ENCODE assay signal across 9 mouse cellular contexts in the genomic region with DNA sequence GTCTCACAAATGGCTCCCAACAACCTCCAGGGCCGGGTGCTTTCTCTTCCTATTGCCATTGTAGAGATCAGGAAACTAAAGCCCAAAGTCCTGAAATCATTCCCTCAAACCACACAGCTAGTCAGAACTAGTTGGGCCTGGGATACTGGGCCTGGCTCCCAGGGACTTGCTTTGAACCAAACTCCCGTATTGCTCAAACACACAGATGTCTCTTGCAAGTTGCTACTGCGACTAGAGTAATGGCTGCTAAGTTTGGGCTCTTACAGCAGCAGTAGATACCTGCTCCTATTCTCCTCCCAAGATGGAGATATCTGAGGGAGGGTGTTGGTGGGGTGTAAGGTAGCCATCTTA. TPM values are rescaled to one million over a fixed set of nuclear protein-coding genes. Genes with fewer than 3 reads are reported as not detected.
DNase-seq lines count a peak whose midpoint lies in the region; ATAC-seq and TF ChIP-seq lines count a peak whose summit lies in the region.
"Had no signal": no experiment of that assay in that cellular context is flagged by ENCODE, and none has a peak within 500 bp of the region (broad histone marks: within the 10 kb centered on the region; RNA-seq: fewer than 3 reads in every experiment).

No protein-coding gene starts in this region.

- no peaks in the 10 kb centered on the region for H3K27me3 ChIP-seq in kidney, postnatal 0 days (ENCODE audit: insufficient read depth, low read length)
- H3K27me3 ChIP-seq in liver, embryonic 15.5 days = no peaks in the 10 kb centered on the region
- H3K27me3 ChIP-seq: neural tube, embryonic 12.5 days had no signal

- no peak overlapping the region; the same call in 1 of the 2 replicates for H3K9ac ChIP-seq in kidney, postnatal 0 days (ENCODE audit: low read depth, low read length)
- H3K9ac ChIP-seq in liver, embryonic 15.5 days = no peak overlapping the region
- H3K9ac ChIP-seq: neural tube, embryonic 12.5 days had no signal

- no peak for ATAC-seq in kidney, postnatal 0 days (replicated peaks; ENCODE audit: low FRiP score, low read depth)
- no peak for ATAC-seq in liver, embryonic 15.5 days (ENCODE audit: insufficient read depth)

- DNase-seq in kidney, postnatal 0 days (ENCODE audit: low spot score) = no peak
- DNase-seq in kidney, postnatal 14 days = no peak
- DNase-seq in fat pad, adult 2 months (ENCODE audit: extremely low read depth, low read depth, low spot score) = peak; percentile 58
- no peak for DNase-seq in yolk sac, embryonic 10.5 days (ENCODE audit: low spot score)
- DNase-seq in thymus, postnatal 14 days = no peak
- DNase-seq: cerebellum, postnatal 25 days had no signal

- 0 out of 2 replicates have a peak overlapping the region, but pooled peaks have one; percentile 18 for H3K4me2 ChIP-seq in kidney, postnatal 0 days (ENCODE audit: low read length)
- H3K4me2 ChIP-seq in liver, embryonic 15.5 days = no peak overlapping the region
- H3K4me2 ChIP-seq: neural tube, embryonic 12.5 days had no signal

- TF ChIP-seq CTCF in kidney, postnatal 0 days (IDR thresholded peaks at IDR 0.05; ENCODE audit: low read depth) = no peak
- TF ChIP-seq CTCF in bone marrow, adult 2 months (IDR thresholded peaks at IDR 0.05; ENCODE audit: control insufficient read depth, insufficient read depth, low read length) = no peak

- no peak for TF ChIP-seq POLR2A in bone marrow, adult 2 months (IDR thresholded peaks at IDR 0.05; ENCODE audit: borderline replicate concordance, control insufficient read depth, low read depth, low read length)

- H3K9me3 ChIP-seq in kidney, postnatal 0 days (replicated peaks; ENCODE audit: low read length) = no peaks in the 10 kb centered on the region
- H3K9me3 ChIP-seq in liver, embryonic 15.5 days (replicated peaks) = no peaks in the 10 kb centered on the region
- H3K9me3 ChIP-seq: neural tube, embryonic 12.5 days had no signal

- H3K4me3 ChIP-seq in kidney, postnatal 0 days (replicated peaks; ENCODE audit: low read depth, low read length) = no peak overlapping the region
- no peak overlapping the region for H3K4me3 ChIP-seq in bone marrow, adult 2 months (replicated peaks; ENCODE audit: control insufficient read depth, low read depth, low read length)
- H3K4me3 ChIP-seq in liver, embryonic 15.5 days (replicated peaks) = no peak overlapping the region
- H3K4me3 ChIP-seq: neural tube, embryonic 12.5 days had no signal

- H3K36me3 ChIP-seq in kidney, postnatal 0 days (ENCODE audit: insufficient read depth, low read length) = no peaks in the 10 kb centered on the region
- 0 out of 2 replicates have a peak, but pooled peaks cover 3% of the 10 kb centered on the region for H3K36me3 ChIP-seq in liver, embryonic 15.5 days (replicated peaks)
- H3K36me3 ChIP-seq: neural tube, embryonic 12.5 days had no signal

- 70% methylated on average over 3 of the region's 3 CpGs for WGBS in kidney, postnatal 0 days
- 57% methylated on average over 3 of the region's 3 CpGs for WGBS in bone marrow, adult 2 months
- 71% methylated on average over 3 of the region's 3 CpGs for WGBS in liver, embryonic 15.5 days (ENCODE audit: insufficient replicate concordance)

- H3K4me1 ChIP-seq in kidney, postnatal 0 days (replicated peaks; ENCODE audit: insufficient read depth, low read length) = peaks cover 30% of the 10 kb centered on the region
- peaks cover 1% of the 10 kb centered on the region; the same call in 1 of the 2 replicates for H3K4me1 ChIP-seq in bone marrow, adult 2 months (ENCODE audit: control insufficient read depth, insufficient read depth, low read length)
- H3K4me1 ChIP-seq in liver, embryonic 15.5 days (replicated peaks) = peaks cover 53% of the 10 kb centered on the region

- H3K27ac ChIP-seq in kidney, postnatal 0 days = peak overlapping the region; percentile 91
- H3K27ac ChIP-seq in bone marrow, adult 2 months (ENCODE audit: control insufficient read depth, insufficient read depth, low read depth, low read length, poor library complexity) = peak overlapping the region; percentile 49
- peak overlapping the region; percentile 45; the same call in 1 of the 2 replicates for H3K27ac ChIP-seq in liver, embryonic 15.5 days (replicated peaks)
- H3K27ac ChIP-seq: neural tube, embryonic 12.5 days had no signal

RNA-seq across cellular contexts. Expression of gene Eng, which starts 9.0 kb away (rescaled TPM):
- 71.6 and 76.3 TPM in 2 replicates for polyA plus RNA-seq in kidney, postnatal 0 days (2015; fragmentation: Nextera tagmentation; extraction: Ambion mirVana)
- polyA plus RNA-seq in bone marrow, adult 2 months (2011; ENCODE audit: insufficient read depth, insufficient read length, low replicate concordance, missing spikeins) = 8.4 and 11.3 TPM in 2 replicates
- 23.5 and 29.5 TPM in 2 replicates for polyA plus RNA-seq in liver, embryonic 15.5 days (2015; fragmentation: Nextera tagmentation; extraction: Ambion mirVana)

RNA-seq across cellular contexts. Expression of gene Ak1, which starts 33.8 kb away (rescaled TPM):
- polyA plus RNA-seq in kidney, postnatal 0 days (2015; fragmentation: Nextera tagmentation; extraction: Ambion mirVana) = 38.7 and 41.6 TPM in 2 replicates
- polyA plus RNA-seq in bone marrow, adult 2 months (2011; ENCODE audit: insufficient read depth, insufficient read length, low replicate concordance, missing spikeins) = 4.0 and 9.1 TPM in 2 replicates
- polyA plus RNA-seq in liver, embryonic 15.5 days (2015; fragmentation: Nextera tagmentation; extraction: Ambion mirVana) = 4.7 and 6.6 TPM in 2 replicates

RNA-seq across cellular contexts. Expression of gene Fpgs, which starts 48.6 kb away (rescaled TPM):
- 36.1 and 36.2 TPM in 2 replicates for polyA plus RNA-seq in kidney, postnatal 0 days (2015; fragmentation: Nextera tagmentation; extraction: Ambion mirVana)
- polyA plus RNA-seq in bone marrow, adult 2 months (2011; ENCODE audit: insufficient read depth, insufficient read length, low replicate concordance, missing spikeins) = 14.9 and 24.4 TPM in 2 replicates
- 41.2 and 51.2 TPM in 2 replicates for polyA plus RNA-seq in liver, embryonic 15.5 days (2015; fragmentation: Nextera tagmentation; extraction: Ambion mirVana)

RNA-seq across cellular contexts. Expression of gene St6galnac6, which starts 55.9 kb away (rescaled TPM):
- polyA plus RNA-seq in kidney, postnatal 0 days (2015; fragmentation: Nextera tagmentation; extraction: Ambion mirVana) = 13.7 and 15.3 TPM in 2 replicates
- polyA plus RNA-seq in bone marrow, adult 2 months (2011; ENCODE audit: insufficient read depth, insufficient read length, low replicate concordance, missing spikeins) = 13.3 and 25.7 TPM in 2 replicates
- polyA plus RNA-seq in liver, embryonic 15.5 days (2015; fragmentation: Nextera tagmentation; extraction: Ambion mirVana) = 11.6 and 11.7 TPM in 2 replicates

RNA-seq across cellular contexts. Expression of gene Cdk9, which starts 57.5 kb away (rescaled TPM):
- 87.4 and 90.6 TPM in 2 replicates for polyA plus RNA-seq in kidney, postnatal 0 days (2015; fragmentation: Nextera tagmentation; extraction: Ambion mirVana)
- polyA plus RNA-seq in bone marrow, adult 2 months (2011; ENCODE audit: insufficient read depth, insufficient read length, low replicate concordance, missing spikeins) = 105 and 154 TPM in 2 replicates
- polyA plus RNA-seq in liver, embryonic 15.5 days (2015; fragmentation: Nextera tagmentation; extraction: Ambion mirVana) = 48.3 and 49.6 TPM in 2 replicates
